Mouse (Mus musculus) stomach, embryonic 14.5 days (tissue): ENCODE measurements around the gene Brsk2. TPM values are rescaled to one million over a fixed set of nuclear protein-coding genes. Genes with fewer than 3 reads are reported as not detected.
"Not testable (repeated sequence)": the region's sequence is repeated elsewhere in the genome, so short reads cannot be mapped to it uniquely, and the experiment has no call there.

ENCODE experiments used
- ATAC-seq: fragments of 200-750 bp; cut with Nextera tagmentation; 2 replicates; pipeline ENCODE4 v1.8.0; 2017; ENCODE audit warnings: low read depth, moderate TSS enrichment; ENCODE audit not compliant: insufficient number of reproducible peaks, insufficient read depth, low FRiP score
- H3K27ac ChIP-seq: fragments of 300-500 bp; sonication (generic); 2 replicates; pipeline ENCODE4 v1.5.1; 2014; ENCODE audit warnings: mild to moderate bottlenecking, low read length, moderate library complexity, mixed read lengths
- H3K27me3 ChIP-seq: fragments of 300-500 bp; sonication (generic); 2 replicates; pipeline ENCODE4 v1.6.1; 2014; ENCODE audit warnings: low read length, control low read depth, mixed read lengths; ENCODE audit not compliant: control insufficient read depth, insufficient read depth
- H3K36me3 ChIP-seq: fragments of 300-500 bp; sonication (generic); 2 replicates; pipeline ENCODE4 v1.6.1; 2014; ENCODE audit warnings: mild to moderate bottlenecking, control low read depth, low read length, moderate library complexity, mixed read lengths; ENCODE audit not compliant: control insufficient read depth, insufficient read depth
- H3K4me1 ChIP-seq: fragments of 300-500 bp; sonication (generic); 2 replicates; pipeline ENCODE4 v1.6.1; 2014; ENCODE audit warnings: low read length, control low read depth, mixed read lengths; ENCODE audit not compliant: control insufficient read depth, insufficient read depth
- H3K4me2 ChIP-seq: fragments of 300-500 bp; sonication (generic); replicated peaks from 2 replicates; pipeline ENCODE4 v1.6.1; 2014; ENCODE audit warnings: low read depth, low read length, control low read depth
- H3K4me3 ChIP-seq: fragments of 300-500 bp; sonication (generic); 2 replicates; pipeline ENCODE4 v1.5.1; 2014; ENCODE audit warnings: low read depth, low read length, control low read depth
- H3K9ac ChIP-seq: fragments of 300-500 bp; sonication (generic); replicated peaks from 2 replicates; pipeline ENCODE4 v1.6.1; 2014; ENCODE audit warnings: low read depth, mild to moderate bottlenecking, control low read depth, low read length, moderate library complexity, mixed read lengths
- H3K9me3 ChIP-seq: fragments of 300-500 bp; sonication (generic); 2 replicates; pipeline ENCODE4 v1.6.1; 2016; ENCODE audit warnings: low read depth, low read length, control low read depth; ENCODE audit not compliant: control insufficient read depth
- WGBS: fragments of 180-500 bp; shearing (Covaris S2); extraction: QIAGEN DNeasy Blood & Tissue Kit; methylation state at CpG from one replicate; pipeline ENCODE4 v1.1.7; 2014; 5-methylcytosine and 5-hydroxymethylcytosine counted together
- polyA plus RNA-seq: library from polyadenylated mRNA; unstranded; fragments of >200 nt; fragmentation: Nextera tagmentation; extraction: Ambion mirVana; gene quantifications from 2 replicates; pipeline ENCODE4 v1.2.1, GENCODE M21; 2014

Brsk2 gene
- 1.6 and 2.6 TPM in 2 replicates for polyA plus RNA-seq

- Histone ChIP-seq H3K27ac (no peak within 1 kb of the TSS), H3K36me3 (no peaks in the 10 kb centered on the region), H3K27me3 (peaks cover 41% of the 10 kb centered on the region), H3K4me1 (peaks cover 8% of the 10 kb centered on the region; the same call in 1 of the 2 replicates), H3K4me2 (peak within 1 kb of the TSS; percentile 82), H3K9ac (peak within 1 kb of the TSS; percentile 46; the same call in 1 of the 2 replicates), H3K9me3 (no peaks in the 10 kb centered on the region), H3K4me3 (peak within 1 kb of the TSS; percentile 44)
- peak; percentile 92 for ATAC-seq
- 2% methylated on average over 55 of the region's 55 CpGs for WGBS
Observed at GRCm38 (mm10) chr7:141948906-141949798, at the start of gene Brsk2. TSS of gene Brsk2 (plus strand) at chr7:141949751.

GRCm38 (mm10) chr7:141901825-141902224 lies 47.7 kb upstream of the Brsk2 start:
- under 1% methylated on average over 16 of the region's 16 CpGs for WGBS
- Histone ChIP-seq H3K4me3 (peak overlapping the region; percentile 74), H3K27me3 (no peaks in the 10 kb centered on the region), H3K36me3 (no peaks in the 10 kb centered on the region), H3K27ac (no peak overlapping the region), H3K9me3 (no peaks in the 10 kb centered on the region), H3K4me1 (peaks cover 25% of the 10 kb centered on the region), H3K9ac (peak overlapping the region; percentile 88), H3K4me2 (peak overlapping the region; percentile 86)
- ATAC-seq, result peak; percentile 43; the same call in 1 of the 2 replicates

- no peak overlapping the region for H3K27ac ChIP-seq
- peak overlapping the region; percentile 88 for H3K9ac ChIP-seq
- H3K36me3 ChIP-seq, result no peaks in the 10 kb centered on the region
- ATAC-seq, result peak; percentile 96
- peak overlapping the region; percentile 86 for H3K4me2 ChIP-seq
- peaks cover 25% of the 10 kb centered on the region for H3K4me1 ChIP-seq
- no peaks in the 10 kb centered on the region for H3K27me3 ChIP-seq
- H3K4me3 ChIP-seq, result peak overlapping the region; percentile 74
- no peaks in the 10 kb centered on the region for H3K9me3 ChIP-seq
- WGBS, result under 1% methylated on average over 44 of the region's 44 CpGs
Observed at GRCm38 (mm10) chr7:141902269-141902729, 47.3 kb upstream of the Brsk2 start.

- Histone ChIP-seq H3K9ac (no peak overlapping the region), H3K4me2 (peak overlapping the region; percentile 68), H3K27me3 (no peaks in the 10 kb centered on the region), H3K36me3 (no peaks in the 10 kb centered on the region), H3K9me3 (no peaks in the 10 kb centered on the region), H3K27ac (no peak overlapping the region), H3K4me3 (peak overlapping the region; percentile 74), H3K4me1 (peaks cover 25% of the 10 kb centered on the region)
- ATAC-seq, result no peak
- WGBS, result 71% methylated on average over 4 of the region's 4 CpGs
Observed at GRCm38 (mm10) chr7:141902791-141903190, 46.8 kb upstream of the Brsk2 start.

GRCm38 (mm10) chr7:141908591-141908990 lies 41.0 kb upstream of the Brsk2 start:
- ATAC-seq, result no peak
- Histone ChIP-seq H3K27me3 (no peaks in the 10 kb centered on the region; the same call in 1 of the 2 replicates), H3K27ac (no peak overlapping the region)

GRCm38 (mm10) chr7:141911305-141911704 lies 38.2 kb upstream of the Brsk2 start:
- H3K27me3 ChIP-seq, result no peaks in the 10 kb centered on the region; the same call in 1 of the 2 replicates
- H3K9ac ChIP-seq, result no peak overlapping the region
- 55% methylated on average over 3 of the region's 3 CpGs for WGBS
- no peaks in the 10 kb centered on the region for H3K36me3 ChIP-seq
- H3K9me3 ChIP-seq, result no peaks in the 10 kb centered on the region
- no peak overlapping the region for H3K27ac ChIP-seq
- no peaks in the 10 kb centered on the region for H3K4me1 ChIP-seq
- ATAC-seq, result no peak
- no peak overlapping the region for H3K4me2 ChIP-seq
- no peak overlapping the region for H3K4me3 ChIP-seq

More at GRCm38 (mm10) chr7:141908591-141908990, 41.0 kb upstream of the Brsk2 start:
- no peak overlapping the region for H3K9ac ChIP-seq
- no peaks in the 10 kb centered on the region for H3K4me1 ChIP-seq
- no peak overlapping the region for H3K4me3 ChIP-seq
- WGBS, result 81% methylated on average over 6 of the region's 6 CpGs
- no peaks in the 10 kb centered on the region for H3K36me3 ChIP-seq
- no peak overlapping the region for H3K4me2 ChIP-seq
- no peaks in the 10 kb centered on the region for H3K9me3 ChIP-seq

- Histone ChIP-seq H3K36me3 (no peaks in the 10 kb centered on the region), H3K4me3 (no peak within 1 kb of the TSS), H3K27ac (no peak within 1 kb of the TSS), H3K27me3 (no peaks in the 10 kb centered on the region), H3K4me2 (no peak within 1 kb of the TSS), H3K9me3 (no peaks in the 10 kb centered on the region), H3K4me1 (no peaks in the 10 kb centered on the region), H3K9ac (no peak within 1 kb of the TSS)
- no peak for ATAC-seq
- WGBS, result 89% methylated on average over 2 of the region's 2 CpGs
Observed at GRCm38 (mm10) chr7:141918407-141918806, 31.1 kb upstream of the Brsk2 start, which contains the start of gene Tollip. TSS of gene Tollip (minus strand) at chr7:141918507.

GRCm38 (mm10) chr7:141924121-141924520 lies 25.4 kb upstream of the Brsk2 start:
- ATAC-seq, H3K4me2 ChIP-seq, H3K27ac ChIP-seq, H3K27me3 ChIP-seq, H3K4me3 ChIP-seq, H3K9me3 ChIP-seq, H3K4me1 ChIP-seq, H3K36me3 ChIP-seq, H3K9ac ChIP-seq: not testable (repeated sequence)
- whole genome bisulfite sequencing, result 92% methylated on average over 17 of the region's 17 CpGs
